In genomic region chrX:166199812-166200211, GRCm38 (mm10) we compare ENCODE assay signal across 25 mouse cellular contexts.
"Had no signal": no experiment of that assay in that cellular context is flagged by ENCODE, and none has a peak within 500 bp of the region (broad histone marks: within the 10 kb centered on the region; RNA-seq: fewer than 3 reads in every experiment).

No protein-coding gene starts in this region.

- DNase-seq: gastrocnemius, adult 2 months; gastrocnemius, postnatal 10 days; gastrocnemius, postnatal 36 days; heart, adult 11 months; heart, adult 2 months; heart, postnatal 14 days; heart, postnatal 36 days; kidney, adult 18-20 months; kidney, adult 8-10 months; kidney, postnatal 10 days; kidney, postnatal 25 days; kidney, postnatal 4 days had no signal

- H3K4me1 ChIP-seq: heart, embryonic 13.5 days; heart, embryonic 15.5 days; intestine, embryonic 15.5 days; limb, embryonic 10.5 days; limb, embryonic 12.5 days; liver, embryonic 12.5 days had no signal

- H3K9ac ChIP-seq: heart, embryonic 13.5 days; heart, embryonic 15.5 days; hindbrain, embryonic 14.5 days; intestine, embryonic 15.5 days; limb, embryonic 12.5 days; liver, embryonic 12.5 days had no signal

- H3K4me2 ChIP-seq: heart, embryonic 11.5 days; heart, embryonic 13.5 days; heart, embryonic 15.5 days; hindbrain, embryonic 14.5 days; intestine, embryonic 15.5 days; limb, embryonic 12.5 days; liver, embryonic 12.5 days had no signal

- H3K9me3 ChIP-seq: heart, embryonic 15.5 days; intestine, embryonic 15.5 days; limb, embryonic 10.5 days; limb, embryonic 12.5 days; liver, embryonic 12.5 days had no signal

- ATAC-seq: hindbrain, embryonic 16.5 days; inflammation-experienced regulatory T-cells, adult 6 months; intestine, embryonic 15.5 days; intestine, postnatal 0 days; liver, embryonic 12.5 days had no signal

- H3K27ac ChIP-seq: gastrocnemius, adult 2 months; heart, adult 2 months; heart, embryonic 13.5 days; heart, embryonic 15.5 days; hindbrain, embryonic 14.5 days; intestine, embryonic 15.5 days; layer of hippocampus, adult 2 months; left cerebral cortex, adult 2 months; limb, embryonic 10.5 days; limb, embryonic 12.5 days; liver, embryonic 12.5 days had no signal

- H3K27me3 ChIP-seq: heart, embryonic 13.5 days; heart, embryonic 15.5 days; intestine, embryonic 15.5 days; liver, embryonic 12.5 days had no signal

- H3K36me3 ChIP-seq: heart, embryonic 13.5 days; heart, embryonic 15.5 days; intestine, embryonic 15.5 days; limb, embryonic 12.5 days had no signal

- H3K4me3 ChIP-seq: gastrocnemius, adult 2 months; heart, adult 2 months; heart, embryonic 13.5 days; heart, embryonic 15.5 days; intestine, embryonic 15.5 days; layer of hippocampus, adult 2 months; left cerebral cortex, adult 2 months; limb, embryonic 10.5 days; limb, embryonic 12.5 days; liver, embryonic 12.5 days had no signal
